Mouse (Mus musculus) spleen, adult 2 months (tissue): Measurements from ENCODE around the gene Ifngr2. TPM values are rescaled to one million over a fixed set of nuclear protein-coding genes. Genes with fewer than 3 reads are reported as not detected.

ENCODE experiments used
- DNase-seq, 2 experiments: peaks; one replicate each; pipeline versions ENCODE4 v3.0.0 to v3.0.0-alpha.2; 2012 to 2021; ENCODE audit warnings: low spot score in 2 of 2, low read depth in 1 of 2
- H3K27ac ChIP-seq: fragments of 200-500 bp; 2 replicates; pipeline ENCODE4 v1.5.1; 2012; ENCODE audit warnings: low read length, inconsistent platforms; ENCODE audit not compliant: insufficient read depth
- H3K27me3 ChIP-seq: fragments of 200-500 bp; 2 replicates; pipeline ENCODE4 v1.6.1; 2012; ENCODE audit warnings: mild to moderate bottlenecking, moderate library complexity, low read length, inconsistent platforms; ENCODE audit not compliant: control insufficient read depth, insufficient read depth
- H3K36me3 ChIP-seq: fragments of 200-500 bp; 2 replicates; pipeline ENCODE4 v1.6.1; 2012; ENCODE audit warnings: mild to moderate bottlenecking, low read length, inconsistent platforms; ENCODE audit not compliant: control insufficient read depth, insufficient read depth
- H3K4me1 ChIP-seq: fragments of 200-500 bp; 2 replicates; pipeline ENCODE4 v1.6.1; 2011; ENCODE audit warnings: inconsistent platforms; ENCODE audit not compliant: control insufficient read depth, insufficient read depth, insufficient read length
- H3K4me3 ChIP-seq: fragments of 200-500 bp; 2 replicates; pipeline ENCODE4 v1.5.1; 2011; ENCODE audit warnings: mild to moderate bottlenecking, inconsistent platforms; ENCODE audit not compliant: insufficient read depth, insufficient read length; ENCODE audit errors: extremely low read depth
- CTCF ChIP-seq: fragments of 200-500 bp; IDR thresholded peaks from 2 replicates; pipeline ENCODE4 v1.5.1; 2011; ENCODE audit warnings: mild to moderate bottlenecking, inconsistent platforms; ENCODE audit not compliant: insufficient read depth, insufficient read length, insufficient replicate concordance; ENCODE audit errors: extremely low read depth
- POLR2A ChIP-seq: fragments of 200-500 bp; IDR thresholded peaks from 2 replicates; pipeline ENCODE4 v1.6.1; 2011; ENCODE audit warnings: low read depth, low read length, inconsistent platforms
- WGBS: fragments of 180-500 bp; shearing (Covaris S2); methylation state at CpG from one replicate; pipeline ENCODE4 v1.1.7; 2018; 5-methylcytosine and 5-hydroxymethylcytosine counted together
- polyA plus RNA-seq: library from polyadenylated mRNA; depleted of rRNA; stranded (reverse); fragments of >200 nt; gene quantifications from 2 replicates; pipeline ENCODE4 v1.2.3, GENCODE M21; 2012

Gene Ifngr2
- polyA plus RNA-seq, 1 experiment: 18.7 TPM

DNA sequence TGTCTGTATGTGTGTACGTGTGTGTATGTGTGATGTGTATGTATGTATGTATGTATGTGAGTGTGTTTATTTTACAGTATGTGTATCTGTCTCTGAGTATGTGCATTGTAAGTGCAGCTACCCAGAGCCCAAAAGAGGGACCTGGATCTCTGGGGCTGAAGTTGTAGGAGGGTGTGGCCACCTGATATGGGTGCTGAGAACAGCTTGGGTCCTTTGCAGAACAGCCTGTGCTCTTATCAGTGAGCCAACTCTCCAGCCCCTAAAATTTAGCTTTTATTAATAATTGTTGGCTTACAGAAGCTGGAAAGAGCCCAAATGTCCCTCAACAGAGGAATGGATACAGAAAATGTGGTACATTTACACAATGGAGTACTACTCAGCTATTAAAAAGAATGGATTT lies 3.3 kb upstream of the Ifngr2 start:
- TF ChIP-seq POLR2A: no peak
- no peak for TF ChIP-seq CTCF
- peaks cover 15% of the 10 kb centered on the region for H3K4me1 ChIP-seq
- H3K27ac ChIP-seq: no peak overlapping the region
- 93% methylated on average over 1 of the region's 1 CpGs for WGBS
- no peak overlapping the region for H3K4me3 ChIP-seq
- no peaks in the 10 kb centered on the region for H3K36me3 ChIP-seq
- DNase-seq: no peak
- no peaks in the 10 kb centered on the region for H3K27me3 ChIP-seq

DNA sequence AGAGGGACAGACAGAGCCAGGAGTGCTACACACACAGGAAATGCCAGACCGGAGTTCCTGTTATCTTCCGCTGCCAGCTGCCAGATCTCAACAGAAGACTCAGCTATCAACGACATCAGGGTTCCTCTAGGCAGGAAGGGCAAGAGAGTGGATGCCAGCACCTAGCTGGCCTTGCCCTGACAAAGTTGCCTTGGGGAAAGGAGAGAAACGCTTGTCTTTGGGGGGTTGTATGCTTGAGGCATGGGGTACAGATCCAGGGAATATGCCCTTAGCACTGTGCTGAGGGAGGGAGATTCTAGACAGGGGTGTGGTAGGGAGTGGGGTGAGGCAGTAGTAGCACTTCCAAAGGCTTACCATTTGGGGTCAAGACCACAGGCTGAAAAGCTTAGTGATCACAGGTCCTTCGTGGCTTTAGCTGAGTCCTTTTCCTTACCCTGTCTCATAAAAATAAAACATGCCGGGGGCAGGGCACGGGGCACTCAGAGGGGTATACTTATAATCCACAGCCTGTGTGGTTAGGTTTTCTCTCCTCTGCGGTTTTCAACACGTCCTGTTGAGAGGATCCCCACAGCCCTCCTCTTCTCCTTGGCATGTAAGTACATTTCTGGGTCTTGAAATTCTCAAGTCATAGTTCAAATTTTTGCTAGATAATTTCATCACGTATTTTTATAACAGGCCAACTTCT lies 1.1 kb upstream of the Ifngr2 start:
- peak overlapping the region; percentile 97 for H3K27ac ChIP-seq
- peak in 1 of 2 experiments; percentile 60 for DNase-seq
- peak overlapping the region; percentile 64; the same call in 1 of the 2 replicates for H3K4me3 ChIP-seq
- peaks cover 21% of the 10 kb centered on the region for H3K4me1 ChIP-seq
- no peaks in the 10 kb centered on the region for H3K27me3 ChIP-seq
- TF ChIP-seq CTCF (no peak), POLR2A (peak; percentile 51; the same call in 1 of the 2 replicates)
- 4% methylated on average over 10 of the region's 10 CpGs for WGBS
- H3K36me3 ChIP-seq: peaks cover 3% of the 10 kb centered on the region; the same call in 1 of the 2 replicates

DNA sequence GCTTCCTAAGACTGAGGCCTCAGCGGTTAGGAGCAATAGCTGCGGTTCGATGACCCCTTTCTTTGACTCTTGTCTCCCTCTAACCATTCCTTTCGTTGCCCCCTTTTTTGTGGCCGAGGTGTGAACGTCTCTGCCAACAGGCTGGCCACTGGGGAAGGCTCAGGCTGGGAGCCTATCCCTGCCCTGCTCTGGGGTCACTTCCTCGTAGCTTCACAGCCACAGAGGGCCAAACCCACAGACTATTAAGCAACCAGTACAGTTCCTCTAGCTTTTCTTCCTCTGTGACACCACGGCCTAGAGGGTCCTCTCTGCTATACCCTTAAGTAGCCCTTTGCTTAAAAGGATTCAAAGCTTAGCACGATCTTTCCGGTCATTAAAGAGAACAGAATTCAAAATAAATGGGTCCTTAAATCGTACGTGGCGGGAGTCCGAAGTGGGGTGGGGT lies 459 bp upstream of the Ifngr2 start:
- no peaks in the 10 kb centered on the region for H3K27me3 ChIP-seq
- 2% methylated on average over 14 of the region's 14 CpGs for WGBS
- H3K36me3 ChIP-seq: peaks cover 7% of the 10 kb centered on the region; the same call in 1 of the 2 replicates
- peak in 1 of 2 experiments; percentile 58 for DNase-seq
- H3K4me1 ChIP-seq: peaks cover 23% of the 10 kb centered on the region
- TF ChIP-seq CTCF (no peak), POLR2A (no peak; the same call in 1 of the 2 replicates)
- H3K27ac ChIP-seq: peak overlapping the region; percentile 97
- H3K4me3 ChIP-seq: peak overlapping the region; percentile 64

DNA sequence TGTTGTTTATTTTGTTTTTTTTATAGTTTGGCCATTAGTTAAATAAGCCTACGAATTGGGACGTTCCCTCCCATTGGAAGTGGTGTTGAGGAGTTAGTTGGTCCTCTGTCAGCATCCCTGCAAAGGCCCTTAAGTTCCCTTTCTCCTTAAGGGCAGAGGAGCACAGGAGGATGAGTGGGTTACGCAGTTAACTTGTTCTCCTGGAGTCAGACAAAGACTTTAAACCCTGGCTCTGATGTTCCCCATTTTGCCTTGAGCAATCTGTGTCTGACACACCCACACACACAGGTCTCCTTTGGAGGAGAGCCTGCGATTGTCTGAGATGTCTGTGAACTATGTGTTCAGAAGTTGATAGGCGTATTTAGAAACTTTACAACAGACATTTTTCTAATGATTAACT lies 1.1 kb downstream of the Ifngr2 start:
- 13% methylated on average over 5 of the region's 5 CpGs for WGBS
- Histone ChIP-seq H3K36me3 (peaks cover 15% of the 10 kb centered on the region), H3K4me3 (peak overlapping the region; percentile 86), H3K27me3 (no peaks in the 10 kb centered on the region), H3K4me1 (peaks cover 27% of the 10 kb centered on the region), H3K27ac (peak overlapping the region; percentile 97)
- DNase-seq: no peak
- TF ChIP-seq CTCF: no peak
- TF ChIP-seq POLR2A: no peak

DNA sequence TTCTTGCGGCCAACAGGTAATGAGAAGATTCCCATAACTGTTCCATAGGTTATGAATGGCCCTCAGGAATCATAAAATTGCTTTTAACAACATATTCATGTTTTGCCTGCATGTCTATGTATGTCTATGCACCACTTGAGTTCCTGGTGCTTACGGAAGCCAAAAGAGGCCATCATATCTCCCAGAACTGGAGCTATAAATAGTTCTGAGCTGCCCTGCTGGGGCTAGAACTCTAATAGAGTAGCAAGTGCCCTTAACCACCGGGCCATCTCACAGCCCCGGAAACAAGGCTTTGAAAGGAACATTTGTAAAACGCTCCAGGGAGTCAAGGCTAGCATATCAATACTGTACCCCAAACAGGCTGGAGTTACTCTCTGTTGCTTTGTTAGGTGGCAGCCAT lies 1.7 kb downstream of the Ifngr2 start:
- Histone ChIP-seq H3K27ac (peak overlapping the region; percentile 75), H3K36me3 (peaks cover 15% of the 10 kb centered on the region), H3K27me3 (no peaks in the 10 kb centered on the region), H3K4me1 (peaks cover 31% of the 10 kb centered on the region), H3K4me3 (peak overlapping the region; percentile 48)
- 18% methylated on average over 5 of the region's 5 CpGs for WGBS
- DNase-seq: no peak
- TF ChIP-seq POLR2A (no peak), CTCF (no peak)

DNA sequence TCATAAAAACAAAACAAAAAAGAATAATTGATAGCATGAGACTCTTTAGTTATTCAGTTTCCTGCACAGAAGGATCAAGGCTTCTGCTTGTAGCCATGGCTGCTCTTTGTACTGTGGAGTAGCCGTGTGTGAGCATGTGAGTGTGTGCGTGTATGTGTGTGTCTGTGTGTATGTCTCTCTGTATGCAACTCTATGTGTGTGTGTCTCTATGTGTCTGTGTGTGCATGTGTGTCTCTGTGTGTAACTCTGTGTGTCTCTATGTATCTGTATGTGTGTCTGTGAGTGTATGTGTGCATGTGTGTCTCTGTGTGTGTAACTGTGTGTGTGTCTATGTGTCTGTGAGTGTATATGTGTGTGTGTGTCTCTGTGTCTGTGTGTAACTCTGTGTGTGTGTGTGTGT lies 2.1 kb downstream of the Ifngr2 start:
- H3K4me3 ChIP-seq: peak overlapping the region; percentile 48
- no peaks in the 10 kb centered on the region for H3K27me3 ChIP-seq
- TF ChIP-seq POLR2A (no peak), CTCF (no peak)
- 34% methylated on average over 2 of the region's 2 CpGs for WGBS
- H3K36me3 ChIP-seq: peaks cover 15% of the 10 kb centered on the region
- H3K4me1 ChIP-seq: peaks cover 34% of the 10 kb centered on the region
- H3K27ac ChIP-seq: peak overlapping the region; percentile 75
- no peak for DNase-seq

DNA sequence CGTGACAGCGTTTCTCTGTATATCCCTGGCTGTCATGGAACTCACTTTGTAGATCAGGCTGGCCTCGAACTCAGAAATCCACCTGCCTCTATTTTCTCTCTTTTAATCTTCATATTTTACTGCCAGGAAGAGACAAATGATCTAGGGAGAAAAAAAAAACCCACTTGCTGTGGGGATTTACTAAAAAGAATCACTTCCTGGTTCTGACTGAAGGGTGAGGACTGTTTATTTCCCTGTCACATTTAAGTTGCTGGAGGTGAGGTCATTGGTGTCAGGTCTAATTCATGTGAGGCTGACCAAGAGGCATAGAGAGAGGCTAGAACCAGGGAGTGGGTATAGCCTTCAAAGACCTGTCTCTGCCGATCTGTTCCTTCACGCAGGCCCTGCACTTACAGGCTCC lies 2.7 kb downstream of the Ifngr2 start:
- 51% methylated on average over 5 of the region's 5 CpGs for WGBS
- Histone ChIP-seq H3K4me3 (no peak overlapping the region), H3K27me3 (no peaks in the 10 kb centered on the region), H3K27ac (peak overlapping the region; percentile 75), H3K36me3 (peaks cover 15% of the 10 kb centered on the region), H3K4me1 (peaks cover 34% of the 10 kb centered on the region)
- no peak for DNase-seq
- no peak for TF ChIP-seq POLR2A
- TF ChIP-seq CTCF: no peak
